Mouse (Mus musculus): ENCODE measurements around the gene Acss2.

Acss2 gene

GRCm38 (mm10) chr2:155630590-155631416 lies 113.1 kb downstream of the Acss2 start:
- peak in 1 of 2 experiments; percentile 45 for DNase-seq

- DNase-seq = no peak
These were observed 114.6 kb downstream of the Acss2 start for GRCm38 (mm10) chr2:155632138-155632936.

GRCm38 (mm10) chr2:155633121-155633520 lies 115.4 kb downstream of the Acss2 start:
- DNase-seq = peak; percentile 45 to 81

DNA sequence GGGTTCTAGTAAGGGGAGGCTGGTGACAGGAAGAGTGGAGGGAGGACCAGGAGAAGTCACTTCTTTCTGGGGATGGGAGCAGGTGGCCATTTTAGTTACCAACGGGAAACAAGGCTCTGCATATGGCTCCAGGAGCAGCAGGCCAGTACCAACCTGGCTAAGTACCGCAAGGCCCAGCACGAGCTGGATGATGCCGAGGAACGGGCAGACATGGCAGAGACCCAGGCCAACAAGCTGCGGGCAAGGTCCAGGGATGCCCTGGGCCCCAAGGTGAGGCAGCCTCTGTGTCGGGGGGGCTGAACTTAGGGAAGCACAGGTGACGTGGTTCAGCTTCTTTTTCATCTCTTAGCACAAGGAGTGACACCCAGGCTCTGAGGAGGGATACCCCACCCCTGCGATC lies 116.0 kb downstream of the Acss2 start:
- DNase-seq = no peak

- DNase-seq = no peak
These were observed 116.8 kb downstream of the Acss2 start for GRCm38 (mm10) chr2:155634562-155634961.
